Mouse (Mus musculus) layer of hippocampus, adult 11-12 months (tissue): ENCODE measurements around the gene Elf1.
"Not testable (repeated sequence)": the region's sequence is repeated elsewhere in the genome, so short reads cannot be mapped to it uniquely, and the experiment has no call there.

Experiments used
- DNase-seq: peaks from one replicate; pipeline ENCODE4 v3.0.0; 2022; ENCODE audit warnings: low spot score

Gene Elf1

DNA sequence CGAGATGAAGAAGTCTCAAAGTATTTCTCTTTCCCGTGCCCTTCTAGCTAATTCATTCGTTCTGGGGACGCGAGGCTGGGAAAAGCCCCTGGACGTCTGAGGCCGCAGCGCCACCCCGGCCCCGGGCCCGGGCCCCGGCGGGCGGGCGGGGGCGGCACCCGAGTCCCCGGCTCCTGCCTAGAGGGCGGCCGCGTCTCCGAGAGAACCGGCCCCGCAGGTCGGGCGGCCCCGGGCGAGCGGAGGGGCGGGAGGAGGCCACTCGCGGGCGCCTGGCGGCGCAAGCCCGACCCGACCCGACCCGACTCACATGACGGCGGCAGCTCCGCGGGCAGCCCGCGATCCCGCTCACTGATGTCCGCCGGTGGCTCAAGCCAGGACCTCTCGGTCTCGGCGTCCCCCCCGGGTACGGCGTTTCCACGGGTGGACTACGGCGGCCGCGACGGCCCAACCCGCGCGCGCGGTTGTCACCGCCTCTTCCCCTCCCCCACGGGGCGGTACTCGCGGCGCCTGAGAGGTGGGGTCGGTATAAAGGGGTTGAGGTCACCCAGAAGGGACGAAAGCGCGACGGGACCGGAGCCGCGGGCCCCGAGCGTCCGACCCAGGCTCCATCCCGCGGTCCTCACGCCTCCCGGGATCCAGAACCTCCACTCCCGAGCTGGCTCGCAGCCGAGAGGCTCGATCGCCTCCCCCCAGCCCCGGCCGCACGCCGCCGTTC lies at the start of gene Elf1:
TSS of gene Elf1 (plus strand) at position 571 of the 715 bp plus-strand sequence.
- DNase-seq = peak; percentile 96

DNA sequence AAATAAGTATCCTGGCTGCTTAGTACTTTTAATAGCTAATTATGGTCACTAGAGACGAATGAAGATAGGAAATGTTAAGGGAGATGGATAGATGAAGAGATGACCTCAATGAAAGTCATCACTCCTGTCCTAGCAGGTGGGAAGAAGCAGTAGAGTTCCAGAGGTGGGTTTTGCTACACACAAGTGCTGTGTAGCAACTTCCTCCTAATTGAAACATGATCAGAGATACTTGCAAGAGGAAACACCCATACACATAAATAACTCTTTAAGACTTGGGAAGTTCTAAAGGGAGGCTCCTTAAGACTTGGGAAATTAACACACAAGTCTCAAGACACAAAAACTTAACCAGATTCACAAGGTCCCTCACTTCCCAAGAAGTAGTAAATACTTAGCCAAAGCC lies 46.9 kb upstream of the Elf1 start:
- DNase-seq = no peak

DNA sequence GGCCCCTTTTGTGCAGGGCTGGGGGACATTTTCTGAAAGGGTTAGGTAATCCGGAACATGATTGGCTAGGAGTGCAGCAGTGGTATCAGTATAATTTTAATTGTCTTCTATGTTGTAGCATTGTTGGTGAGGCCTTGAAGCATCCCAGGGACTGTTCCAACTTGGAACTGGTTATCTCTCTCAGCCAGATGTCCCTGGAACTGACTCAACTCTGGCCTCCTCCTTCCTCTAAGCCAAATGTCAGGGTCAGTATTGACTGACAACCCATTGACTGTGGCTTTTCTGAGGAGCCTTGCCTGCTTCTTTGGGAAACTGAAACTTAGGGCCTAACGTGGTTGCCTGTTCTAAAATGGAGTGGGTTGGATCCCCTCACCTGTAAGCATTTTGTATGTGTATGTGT lies 40.3 kb upstream of the Elf1 start:
- no peak for DNase-seq

DNA sequence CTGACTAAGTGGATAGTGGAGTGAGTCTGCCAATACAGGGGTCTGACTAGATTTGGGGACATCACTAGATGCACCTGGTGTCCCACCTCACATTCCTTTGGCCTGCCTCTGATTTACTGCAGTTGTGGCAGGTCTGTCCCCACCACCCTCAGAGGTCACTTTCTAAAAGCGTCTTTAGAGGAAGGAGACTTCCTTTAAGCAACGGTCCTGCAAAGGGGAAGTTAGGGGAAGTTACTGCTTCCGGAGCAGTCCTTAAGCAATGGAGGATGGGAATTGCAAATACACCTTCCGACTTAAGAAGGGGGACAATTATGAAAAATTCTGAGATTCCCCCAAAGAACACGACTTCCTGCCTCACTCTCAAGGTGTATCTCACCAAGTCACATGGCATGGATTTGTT lies 39.6 kb upstream of the Elf1 start:
- DNase-seq = no peak

DNA sequence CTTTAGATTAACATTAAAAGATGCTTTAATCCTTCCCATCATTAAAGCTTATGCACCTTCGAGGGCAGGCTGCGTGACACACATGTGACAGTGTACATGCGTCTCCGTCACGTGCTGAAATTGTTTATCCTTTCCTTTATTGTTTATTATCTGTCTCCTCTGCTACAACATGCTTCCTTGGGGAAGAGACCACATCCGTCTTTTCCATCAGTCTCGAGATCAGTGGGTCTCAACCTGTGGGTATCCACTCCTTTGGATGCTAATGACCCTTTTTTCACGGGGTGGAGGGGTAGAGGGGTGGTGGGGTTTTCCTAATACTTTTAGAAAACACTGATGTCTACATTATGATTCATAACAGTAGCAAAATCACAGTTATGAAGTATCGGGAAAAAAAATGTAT lies 36.4 kb upstream of the Elf1 start:
- no peak for DNase-seq

DNA sequence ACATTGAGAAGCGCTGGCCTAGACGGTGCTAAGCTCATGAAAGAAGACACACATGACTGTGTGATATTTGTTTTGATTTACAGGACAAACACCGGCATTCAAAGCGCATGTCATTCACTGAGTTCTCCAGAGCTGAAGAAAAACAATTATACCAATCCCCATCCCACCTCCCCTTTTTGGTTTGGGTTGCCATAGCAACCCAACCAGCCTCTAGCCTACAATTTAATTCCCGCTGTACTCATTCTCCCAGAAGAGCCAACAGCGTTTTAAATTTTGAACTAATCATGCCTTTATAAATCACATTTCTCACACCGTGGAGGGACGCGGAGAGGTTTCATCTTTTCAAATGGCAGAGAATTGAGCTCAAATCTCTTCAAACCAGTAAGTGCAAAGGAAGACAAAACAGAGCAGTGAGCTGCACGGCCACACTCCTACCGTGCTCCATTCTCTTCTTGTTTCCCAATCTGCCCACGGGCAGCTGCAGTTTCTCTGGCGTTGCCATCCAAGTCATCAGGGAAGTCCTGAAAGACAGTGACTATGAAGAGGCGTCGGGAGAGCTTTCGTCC lies 35.9 kb upstream of the Elf1 start:
- DNase-seq = peak; percentile 35

DNA sequence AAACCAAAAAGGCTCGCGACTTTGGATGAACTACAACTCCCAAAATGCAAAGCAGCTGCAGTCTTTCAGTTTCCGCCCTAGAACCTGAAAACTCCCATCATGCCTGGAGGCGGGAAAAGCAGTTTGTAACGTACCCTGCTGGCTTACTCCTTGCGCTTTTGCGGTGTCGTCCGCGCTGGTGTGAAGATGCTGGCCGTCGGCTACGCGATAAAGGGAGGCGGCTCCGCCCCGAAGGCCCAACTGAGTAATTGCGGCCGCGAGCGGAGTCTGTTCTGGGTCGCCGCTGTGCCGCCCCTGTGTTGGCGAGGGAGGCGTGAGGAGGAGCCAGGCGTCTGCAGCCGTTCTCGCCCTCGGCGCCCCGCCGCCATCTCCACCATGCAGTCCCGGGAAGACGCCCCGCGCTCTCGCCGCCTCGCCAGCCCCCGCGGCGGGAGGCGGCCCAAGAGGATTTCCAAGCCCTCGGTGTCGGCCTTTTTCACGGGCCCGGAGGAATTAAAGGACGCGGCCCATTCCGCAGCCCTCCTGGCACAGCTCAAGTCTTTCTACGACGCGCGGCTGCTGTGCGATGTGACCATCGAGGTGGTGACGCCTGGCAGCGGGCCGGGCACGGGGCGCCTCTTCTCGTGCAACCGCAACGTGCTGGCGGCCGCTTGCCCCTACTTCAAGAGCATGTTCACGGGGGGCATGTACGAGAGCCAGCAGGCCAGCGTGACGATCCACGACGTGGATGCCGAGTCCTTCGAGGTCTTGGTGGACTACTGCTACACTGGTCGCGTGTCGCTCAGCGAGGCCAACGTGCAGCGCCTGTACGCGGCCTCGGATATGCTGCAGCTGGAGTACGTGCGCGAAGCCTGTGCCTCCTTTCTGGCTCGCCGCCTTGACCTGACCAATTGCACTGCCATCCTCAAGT lies 29.1 kb upstream of the Elf1 start, which contains the start of gene Kbtbd6:
TSS of gene Kbtbd6 (plus strand) at position 155 of the 910 bp plus-strand sequence.
- peak; percentile 71 for DNase-seq

DNA sequence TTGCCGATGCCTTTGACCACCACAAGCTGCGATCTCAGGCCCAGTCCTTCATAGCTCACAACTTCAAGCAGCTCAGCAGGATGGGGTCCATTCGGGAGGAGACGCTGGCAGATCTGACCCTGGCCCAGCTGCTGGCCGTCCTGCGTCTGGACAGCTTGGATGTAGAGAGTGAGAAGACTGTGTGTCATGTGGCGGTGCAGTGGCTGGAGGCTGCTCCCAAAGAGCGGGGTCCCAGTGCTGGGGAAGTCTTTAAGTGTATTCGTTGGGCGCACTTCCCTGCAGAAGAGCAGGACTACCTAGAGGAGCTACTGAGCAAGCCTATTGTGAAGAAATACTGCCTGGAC lies 28.4 kb upstream of the Elf1 start:
- DNase-seq = not testable (repeated sequence)

DNA sequence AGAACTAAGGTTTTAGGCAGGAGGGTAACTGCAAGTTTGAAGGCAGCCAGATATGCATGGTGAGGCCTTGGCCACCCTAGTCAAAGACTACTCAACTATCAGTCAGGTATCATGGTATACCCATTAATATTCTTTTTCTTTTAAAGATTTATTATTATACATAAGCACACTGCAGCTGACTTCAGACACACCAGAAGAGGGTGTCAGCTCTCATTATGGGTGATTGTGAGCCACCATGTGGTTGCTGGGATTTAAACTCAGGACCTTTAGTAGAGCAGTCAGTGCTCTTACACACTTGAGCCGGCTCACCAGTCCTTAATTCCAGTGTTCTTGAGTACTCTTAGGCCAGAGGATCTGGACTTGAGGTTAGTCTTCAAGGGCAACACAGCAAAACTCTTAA lies 20.6 kb upstream of the Elf1 start:
- no peak for DNase-seq

DNA sequence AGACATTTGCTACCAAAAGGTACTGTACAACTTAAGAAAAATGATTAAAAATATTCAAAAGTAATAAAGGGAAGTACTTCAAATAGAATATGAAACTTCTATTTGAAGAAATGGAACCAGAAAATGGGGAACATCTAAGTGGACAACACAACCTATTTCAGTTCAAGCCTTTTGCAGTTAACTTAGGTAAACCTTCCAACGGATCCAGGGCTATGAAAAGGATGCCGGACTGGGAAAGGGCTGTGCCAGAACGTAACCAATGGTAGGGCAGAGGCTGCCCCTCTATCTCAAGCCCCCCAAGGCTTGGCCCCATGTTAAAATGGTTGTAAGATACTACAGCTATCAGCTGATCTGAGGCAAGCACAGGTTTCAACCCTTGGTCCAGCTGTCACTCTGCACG lies 20.0 kb upstream of the Elf1 start:
- DNase-seq = no peak

DNA sequence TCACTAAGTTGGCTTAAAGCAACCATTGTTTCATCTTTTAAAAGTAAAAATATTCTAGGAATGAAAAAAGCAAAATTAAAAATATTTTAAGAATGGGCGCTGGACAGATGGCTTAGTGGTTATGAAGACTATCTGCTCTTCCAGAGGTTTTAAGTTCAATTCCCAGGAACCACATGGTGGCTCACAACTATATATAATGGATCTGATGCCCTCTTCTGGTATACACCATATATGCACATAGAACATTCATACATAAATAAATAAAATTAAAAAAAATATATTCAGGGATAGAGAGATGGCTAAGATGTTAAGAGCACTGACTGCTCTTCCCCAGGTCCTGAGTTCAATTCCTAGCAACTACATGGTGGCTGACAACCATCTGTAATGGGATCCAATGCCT lies 15.4 kb upstream of the Elf1 start:
- no peak for DNase-seq

DNA sequence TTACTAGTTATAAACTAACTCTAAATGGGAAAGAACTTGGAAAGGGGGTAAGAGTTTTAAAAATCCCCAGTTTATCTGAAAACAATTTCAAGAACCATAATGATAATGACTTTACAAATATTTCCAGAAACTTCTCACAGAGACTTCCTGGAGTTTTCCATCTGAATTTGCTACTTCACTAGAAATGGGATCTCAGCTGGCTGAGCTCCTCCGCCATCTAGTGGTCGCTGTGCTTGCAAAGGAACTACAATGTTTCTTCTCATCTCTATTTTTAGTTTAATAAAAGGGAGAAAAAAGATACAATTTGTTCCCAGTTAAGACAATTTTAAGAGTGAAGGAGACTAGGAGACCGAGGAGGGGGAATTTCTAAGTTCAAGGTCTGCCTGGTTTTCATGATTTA lies 13.4 kb upstream of the Elf1 start:
- peak; percentile 75 for DNase-seq

DNA sequence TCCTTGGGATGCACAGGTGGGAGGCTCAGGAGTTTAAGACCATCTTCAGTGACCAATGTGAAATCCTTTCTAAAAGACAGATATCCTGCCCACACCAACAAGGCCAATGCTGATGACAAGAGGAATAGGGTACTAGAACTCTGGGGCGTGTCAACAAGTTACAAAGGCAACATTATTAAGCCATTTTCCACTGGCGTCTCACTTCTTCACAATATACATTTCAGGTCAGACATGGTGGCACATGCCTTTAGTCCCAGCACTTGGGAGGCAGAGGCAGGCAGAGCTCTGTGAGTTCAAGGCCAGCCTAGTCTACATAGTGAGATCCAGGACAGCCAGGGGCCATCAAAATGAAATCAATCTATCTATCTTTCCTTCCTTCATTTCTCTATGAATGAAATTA lies 7.6 kb upstream of the Elf1 start:
- no peak for DNase-seq

DNA sequence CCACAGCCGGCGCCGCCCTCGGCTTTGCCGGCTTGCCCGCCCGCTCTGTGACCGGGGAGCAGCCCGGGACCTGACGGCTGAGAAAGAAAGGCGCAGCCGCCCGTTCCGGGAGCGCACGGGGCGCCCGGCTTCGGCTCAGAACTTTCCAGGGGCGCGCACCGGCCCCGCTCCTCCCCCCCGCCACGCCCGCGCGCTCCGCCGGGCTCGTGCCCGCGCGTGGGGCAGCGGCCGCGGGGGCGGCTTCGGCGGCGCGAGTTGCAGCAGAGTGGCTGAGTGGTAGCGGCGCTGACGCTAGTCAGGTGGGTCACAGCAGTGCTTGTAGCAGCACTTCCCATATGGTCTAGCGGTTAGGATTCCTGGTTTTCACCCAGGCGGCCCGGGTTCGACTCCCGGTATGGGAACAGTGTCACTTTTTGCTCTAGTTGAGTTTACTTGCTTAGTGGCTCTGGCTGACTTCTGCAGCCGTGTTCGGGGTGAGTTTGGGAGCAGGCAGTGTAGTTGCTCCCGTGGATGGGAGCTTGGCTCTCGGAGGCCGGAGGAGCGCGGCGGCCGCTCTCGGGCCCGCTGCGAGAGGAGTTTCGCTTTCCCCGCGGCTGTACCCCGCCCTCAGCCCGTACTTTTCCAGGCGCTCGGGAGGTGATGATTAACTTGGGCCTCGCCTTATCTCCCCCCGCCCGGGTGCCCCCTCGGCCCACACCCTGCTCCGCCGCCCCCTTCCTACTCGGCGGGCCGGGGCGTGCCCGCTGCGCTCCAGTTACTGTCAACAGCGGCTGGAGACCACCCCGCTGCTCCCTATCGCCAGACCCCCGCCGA lies 551 bp downstream of the Elf1 start, which contains the start of gene Wbp4:
TSS of gene Wbp4 (minus strand) at position 182 of the 813 bp plus-strand sequence.
- peak; percentile 96 for DNase-seq

DNA sequence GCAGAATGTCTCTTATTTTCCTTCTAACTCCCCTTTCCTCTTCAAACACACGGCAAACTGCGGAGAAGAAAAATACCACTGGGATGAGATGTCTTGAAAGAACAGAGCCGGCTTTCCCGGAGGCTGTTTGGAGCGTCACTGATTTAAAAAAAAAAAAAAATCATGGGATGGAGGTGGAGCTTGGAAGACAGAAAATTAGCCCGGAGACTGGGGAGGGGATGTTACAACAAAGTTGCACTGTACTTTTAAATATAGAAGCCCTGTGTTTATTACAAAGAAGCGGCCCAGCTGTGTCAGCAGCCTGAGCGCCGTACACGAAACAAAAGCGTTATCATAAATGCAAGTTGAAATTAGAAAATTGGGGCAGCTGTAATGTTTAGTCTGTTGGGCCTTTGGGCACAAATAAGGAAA lies 1.3 kb downstream of the Elf1 start:
- DNase-seq = peak; percentile 39

DNA sequence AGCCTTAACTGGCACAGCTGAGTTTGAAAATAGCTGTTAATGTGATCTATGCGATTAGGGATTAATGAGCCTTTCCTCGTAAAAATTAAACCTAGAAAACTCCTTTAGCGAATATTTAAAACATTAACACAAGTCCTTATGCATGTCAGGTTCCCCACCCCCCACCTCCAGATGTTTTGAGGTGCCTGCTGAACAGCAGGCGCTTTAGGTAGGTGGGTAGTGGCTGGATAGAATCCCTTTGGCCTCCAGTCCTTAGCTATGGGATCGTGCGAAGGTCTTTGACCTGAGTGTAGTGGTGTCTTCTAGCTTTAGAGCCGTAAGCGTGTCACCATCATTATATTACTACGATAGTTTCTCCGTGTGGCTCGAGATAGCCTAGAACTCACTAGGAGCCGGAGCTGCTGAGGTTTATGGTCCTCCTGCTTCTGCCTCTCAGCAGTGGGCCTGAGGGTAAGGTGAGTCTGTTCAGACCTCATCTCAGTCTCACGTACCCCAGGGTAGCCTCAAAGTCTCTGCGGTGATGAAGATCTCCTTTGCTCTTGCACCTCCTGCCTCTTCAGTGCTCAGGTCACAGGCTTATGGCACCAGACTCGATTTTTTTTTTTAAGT lies 1.9 kb downstream of the Elf1 start:
- DNase-seq = no peak

DNA sequence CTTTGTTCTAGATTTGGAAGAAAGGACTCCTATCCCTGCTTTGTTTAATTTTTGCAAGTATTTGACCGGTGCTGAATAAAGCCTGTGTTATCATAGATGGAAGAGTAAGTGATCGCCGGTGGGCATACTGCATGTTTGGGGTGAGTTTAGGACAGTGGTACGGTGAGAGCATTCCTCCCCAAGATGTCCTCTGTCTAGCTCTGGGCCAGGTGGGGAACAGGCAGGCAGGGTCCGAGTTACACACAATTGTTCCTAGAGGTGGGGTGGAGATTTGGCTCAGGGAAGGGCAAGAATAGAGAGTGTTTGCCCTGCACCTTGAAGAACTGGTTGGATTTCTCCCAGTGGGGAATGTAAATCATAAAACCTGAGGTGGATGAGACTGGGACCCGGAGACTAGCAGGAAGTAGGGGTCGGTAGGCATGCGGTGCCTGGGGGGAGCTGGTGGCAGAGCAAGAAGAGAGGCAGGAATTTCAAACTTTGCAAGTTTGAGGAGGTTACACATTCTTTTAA lies 2.7 kb downstream of the Elf1 start:
- no peak for DNase-seq

DNA sequence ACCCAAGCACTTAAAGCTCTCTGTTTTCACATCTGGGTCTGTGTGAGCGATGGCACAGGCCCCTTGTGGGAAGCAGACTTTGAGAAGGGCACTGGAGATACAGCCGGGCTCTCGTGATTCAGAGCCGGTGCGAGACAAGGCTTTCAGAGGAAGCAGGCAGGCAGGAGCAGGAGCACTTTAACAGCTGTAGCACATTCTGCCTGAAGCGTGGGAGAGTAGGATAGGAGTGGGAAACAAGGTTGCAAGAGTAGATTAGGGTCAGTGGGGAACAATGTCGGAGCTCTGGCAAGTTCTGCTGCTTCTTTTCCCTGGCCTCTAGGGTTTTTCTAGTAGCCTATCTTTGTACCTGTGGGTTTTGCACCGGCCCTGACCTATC lies 5.6 kb downstream of the Elf1 start:
- no peak for DNase-seq

DNA sequence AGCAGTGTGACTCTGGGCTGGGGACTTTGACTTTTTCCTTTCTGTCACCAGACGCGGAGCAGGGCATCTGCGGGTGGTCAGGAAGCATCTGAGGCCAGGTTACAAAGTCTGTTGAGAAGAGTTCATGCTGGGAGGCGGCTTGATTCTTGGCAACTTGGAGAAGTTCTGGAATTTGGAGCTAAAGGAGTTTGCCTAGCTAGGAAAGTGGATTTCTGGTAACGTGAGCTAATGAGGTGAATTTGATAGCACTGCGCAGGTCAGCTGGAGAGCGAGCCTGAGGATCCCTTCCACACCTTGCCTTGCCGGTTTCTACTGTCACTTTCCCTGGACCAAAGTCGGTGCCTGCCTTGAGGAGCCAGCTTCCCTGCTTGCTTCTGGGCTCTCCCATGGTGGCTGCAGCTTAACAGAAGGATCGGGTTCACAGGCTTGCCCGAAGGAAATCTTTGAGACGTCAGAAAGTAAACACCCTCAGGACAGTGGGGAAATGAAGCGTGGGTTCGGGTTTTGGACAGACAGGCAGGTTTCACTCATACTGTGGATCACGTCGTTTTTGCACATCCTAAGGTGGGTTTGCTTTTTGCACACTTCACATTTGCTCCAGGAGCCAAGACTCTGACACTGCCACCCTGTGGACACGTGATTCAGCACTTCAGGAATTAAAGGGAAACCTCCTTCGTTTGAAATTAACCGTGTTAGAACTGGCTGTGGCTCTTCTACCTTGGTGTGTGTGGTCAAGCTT lies 6.2 kb downstream of the Elf1 start:
- DNase-seq = peak; percentile 38

DNA sequence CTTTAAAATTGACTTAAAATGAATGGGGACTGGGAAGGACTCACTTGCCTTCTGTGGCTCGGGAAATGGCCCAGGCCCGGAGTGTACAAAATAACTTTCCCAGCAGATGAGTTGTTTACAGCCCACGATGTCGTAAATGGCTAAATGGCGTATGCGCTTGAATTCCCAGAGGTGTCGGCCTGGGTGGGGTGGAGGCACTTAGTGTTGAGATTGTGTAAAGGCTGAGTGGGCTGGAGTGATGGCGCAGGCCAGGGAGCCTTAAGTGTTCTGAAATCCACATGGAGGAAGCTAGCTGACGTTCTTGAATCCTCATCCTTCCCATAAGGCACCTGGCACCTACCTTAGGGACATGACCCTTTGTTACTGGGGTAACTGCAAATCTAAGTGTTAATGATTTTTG lies 7.5 kb downstream of the Elf1 start:
- DNase-seq = no peak

DNA sequence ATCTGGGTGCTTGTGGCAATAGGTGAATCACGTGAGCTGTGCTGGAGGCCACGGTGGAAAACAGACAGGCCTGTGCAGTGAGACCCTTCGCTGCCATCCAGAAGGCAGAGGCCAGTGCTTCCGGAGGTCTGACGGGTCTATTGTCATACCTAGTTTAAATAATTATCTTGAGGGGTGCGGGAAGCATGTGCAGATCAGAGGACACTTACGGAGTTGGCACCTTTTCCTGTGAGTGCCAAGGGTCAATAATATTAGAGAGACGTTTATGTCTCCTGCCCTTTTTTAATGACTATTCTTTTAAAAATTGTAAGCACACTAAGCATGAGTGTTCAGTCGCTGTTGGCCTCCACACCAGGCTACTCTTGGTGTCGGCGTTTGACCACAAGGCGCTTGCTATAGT lies 8.2 kb downstream of the Elf1 start:
- no peak for DNase-seq
